Mouse (Mus musculus): ENCODE measurements around the gene Acly. TPM values are rescaled to one million over a fixed set of nuclear protein-coding genes. Genes with fewer than 3 reads are reported as not detected.

Acly gene
- polyA plus RNA-seq, 1 experiment from 2014 or later: 160 TPM

- no peak for ATAC-seq (ENCODE audit: low FRiP score, low read depth)
- no peak overlapping the region for H3K9ac ChIP-seq
- no peaks in the 10 kb centered on the region for H3K27me3 ChIP-seq
- no peaks in the 10 kb centered on the region for H3K9me3 ChIP-seq
- peaks cover 96% of the 10 kb centered on the region for H3K36me3 ChIP-seq
- no peak overlapping the region for H3K4me3 ChIP-seq
- no peaks in the 10 kb centered on the region for H3K4me1 ChIP-seq
- WGBS: 93% methylated on average over 12 of the region's 12 CpGs
- H3K4me2 ChIP-seq (replicated peaks): no peak overlapping the region
- no peak overlapping the region for H3K27ac ChIP-seq
Observed at GRCm38 (mm10) chr11:100504990-100505660, 22.7 kb downstream of the Acly start.

DNA sequence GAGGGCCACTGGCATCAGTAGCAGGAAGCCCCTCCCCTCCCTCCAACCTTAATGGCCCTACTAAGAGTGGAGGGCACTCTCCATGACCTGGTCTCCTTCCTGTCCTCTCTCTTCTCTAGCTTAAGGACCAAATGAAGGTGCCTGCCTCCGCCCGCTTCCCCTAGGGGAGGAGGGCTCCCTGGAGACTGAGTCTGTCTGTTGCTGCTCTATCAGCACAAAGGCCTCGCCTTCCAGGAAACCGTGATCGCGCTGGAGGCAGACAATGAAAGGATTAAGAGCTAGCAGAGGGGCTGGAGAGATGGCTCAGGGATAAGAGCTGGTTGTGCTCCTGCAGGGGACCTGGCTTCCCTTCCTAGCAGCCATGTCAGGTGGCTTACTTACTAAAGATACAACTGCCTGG is 26.5 kb downstream of the Acly start:
- H3K9me3 ChIP-seq: no peaks in the 10 kb centered on the region
- peaks cover 99% of the 10 kb centered on the region for H3K36me3 ChIP-seq
- ATAC-seq (ENCODE audit: low FRiP score, low read depth): no peak
- no peak overlapping the region for H3K9ac ChIP-seq
- H3K4me2 ChIP-seq (replicated peaks): no peak overlapping the region
- H3K27me3 ChIP-seq: no peaks in the 10 kb centered on the region
- WGBS: 66% methylated on average over 6 of the region's 6 CpGs
- no peak overlapping the region for H3K4me3 ChIP-seq
- H3K4me1 ChIP-seq: no peaks in the 10 kb centered on the region
- no peak overlapping the region for H3K27ac ChIP-seq

DNA sequence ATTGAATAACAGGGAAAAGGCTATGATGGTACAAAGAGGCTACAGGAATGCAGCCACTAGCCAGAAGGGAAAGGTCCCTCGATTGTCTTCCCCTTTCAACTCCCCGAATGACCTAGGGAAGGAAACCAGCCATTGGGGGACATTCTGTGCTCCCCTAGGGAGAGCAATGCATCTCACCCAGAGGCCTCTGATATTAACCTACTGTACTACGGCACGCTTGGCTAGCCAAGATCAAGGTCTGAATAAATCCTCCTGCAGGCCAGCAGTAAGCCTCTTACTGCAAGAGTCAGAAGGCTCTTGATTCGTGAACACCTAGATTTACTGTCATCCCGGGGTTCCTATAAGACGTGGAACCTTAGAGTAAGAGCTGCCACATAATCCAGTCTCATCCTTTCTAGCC is 27.1 kb downstream of the Acly start:
- Histone ChIP-seq H3K27ac (no peak overlapping the region), H3K27me3 (no peaks in the 10 kb centered on the region), H3K36me3 (peaks cover 99% of the 10 kb centered on the region), H3K4me1 (no peaks in the 10 kb centered on the region), H3K9me3 (no peaks in the 10 kb centered on the region), H3K4me3 (no peak overlapping the region), H3K4me2 (replicated peaks) (no peak overlapping the region), H3K9ac (no peak overlapping the region)
- ATAC-seq (ENCODE audit: low FRiP score, low read depth): no peak
- 89% methylated on average over 7 of the region's 7 CpGs for WGBS

DNA sequence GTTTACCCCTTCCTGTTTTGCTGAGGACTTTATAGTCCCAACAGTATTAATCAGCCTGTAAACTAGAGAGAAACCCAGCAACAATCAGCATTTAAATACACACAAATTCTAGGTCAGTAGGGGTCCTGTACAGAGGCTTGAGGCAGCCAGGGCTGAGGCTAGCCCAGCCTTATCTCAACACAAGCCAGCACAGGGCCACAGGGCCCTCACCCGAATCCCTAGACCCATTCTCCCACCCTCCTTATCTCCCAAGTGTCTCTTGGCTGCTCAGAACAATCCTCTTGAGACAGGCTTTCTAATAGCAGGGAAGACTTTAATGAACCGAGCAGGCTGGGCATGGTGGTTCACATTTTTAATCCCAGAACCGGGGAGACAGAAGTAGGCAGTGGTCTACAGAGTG is 27.6 kb downstream of the Acly start:
- WGBS: 91% methylated on average over 3 of the region's 3 CpGs
- Histone ChIP-seq H3K27me3 (no peaks in the 10 kb centered on the region), H3K4me2 (replicated peaks) (no peak overlapping the region), H3K27ac (no peak overlapping the region), H3K9ac (no peak overlapping the region), H3K9me3 (no peaks in the 10 kb centered on the region), H3K36me3 (peaks cover 99% of the 10 kb centered on the region), H3K4me1 (no peaks in the 10 kb centered on the region), H3K4me3 (no peak overlapping the region)
- ATAC-seq (ENCODE audit: low FRiP score, low read depth): no peak

GRCm38 (mm10) chr11:100493771-100494170 is 34.0 kb downstream of the Acly start:
- no peak for ATAC-seq (ENCODE audit: low FRiP score, low read depth)
- Histone ChIP-seq H3K36me3 (peaks cover 96% of the 10 kb centered on the region), H3K9ac (no peak overlapping the region), H3K27me3 (no peaks in the 10 kb centered on the region), H3K4me2 (replicated peaks) (no peak overlapping the region), H3K9me3 (no peaks in the 10 kb centered on the region), H3K27ac (no peak overlapping the region), H3K4me1 (no peaks in the 10 kb centered on the region), H3K4me3 (no peak overlapping the region)
- WGBS: 91% methylated on average over 12 of the region's 12 CpGs

DNA sequence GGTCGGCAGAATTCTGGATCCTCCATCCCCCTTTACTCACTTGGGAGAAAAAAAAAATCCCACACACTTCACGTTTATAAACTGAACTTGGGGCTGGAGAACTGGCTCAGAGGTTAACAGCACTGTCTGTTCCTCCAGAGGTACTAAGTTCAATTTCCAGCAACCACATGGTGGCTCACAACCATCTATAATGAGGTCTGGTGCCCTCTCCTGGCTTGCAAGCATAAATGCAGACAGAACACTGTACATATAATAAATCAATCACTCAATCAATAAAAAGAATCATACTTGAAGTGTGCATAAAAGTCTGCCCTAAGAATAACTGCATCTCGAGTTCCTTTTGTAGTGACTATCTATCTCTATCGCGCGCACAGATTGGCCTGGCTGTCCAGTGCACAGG is 36.8 kb downstream of the Acly start:
- Histone ChIP-seq H3K27ac (no peak overlapping the region), H3K9ac (no peak overlapping the region), H3K9me3 (no peaks in the 10 kb centered on the region), H3K27me3 (no peaks in the 10 kb centered on the region), H3K4me3 (no peak overlapping the region), H3K4me2 (replicated peaks) (no peak overlapping the region), H3K4me1 (no peaks in the 10 kb centered on the region), H3K36me3 (peaks cover 95% of the 10 kb centered on the region)
- 93% methylated on average over 6 of the region's 6 CpGs for WGBS
- no peak for ATAC-seq (ENCODE audit: low FRiP score, low read depth)

- Histone ChIP-seq H3K36me3 (peaks cover 98% of the 10 kb centered on the region), H3K4me1 (no peaks in the 10 kb centered on the region), H3K27me3 (no peaks in the 10 kb centered on the region), H3K27ac (no peak overlapping the region), H3K4me3 (no peak overlapping the region), H3K9me3 (no peaks in the 10 kb centered on the region), H3K4me2 (replicated peaks) (no peak overlapping the region), H3K9ac (no peak overlapping the region)
- 91% methylated on average over 8 of the region's 8 CpGs for WGBS
- ATAC-seq (ENCODE audit: low FRiP score, low read depth): no peak
Observed at GRCm38 (mm10) chr11:100485801-100486538, 41.8 kb downstream of the Acly start.

DNA sequence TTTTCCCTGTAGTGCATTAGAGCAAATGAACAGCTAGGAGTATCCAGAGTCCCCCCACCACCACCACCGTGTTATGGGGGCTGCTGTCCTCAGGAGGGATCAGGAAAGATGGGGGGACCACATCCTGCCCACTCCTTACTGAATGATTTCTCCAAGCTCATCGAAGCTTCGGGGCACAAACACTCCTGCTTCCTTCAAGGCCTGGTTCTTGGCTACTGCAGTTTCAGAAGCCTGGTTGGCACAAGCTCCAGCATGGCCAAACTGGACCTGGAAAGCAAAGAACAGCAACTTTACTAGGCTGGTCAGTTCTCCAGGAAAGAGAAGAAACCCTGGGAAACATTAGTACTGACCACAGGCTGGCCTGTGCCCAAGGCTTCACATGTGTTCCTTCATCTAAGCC is 43.3 kb downstream of the Acly start:
- WGBS: 94% methylated on average over 3 of the region's 3 CpGs
- no peaks in the 10 kb centered on the region for H3K4me1 ChIP-seq
- H3K27me3 ChIP-seq: no peaks in the 10 kb centered on the region
- H3K9ac ChIP-seq: no peak overlapping the region
- no peak overlapping the region for H3K4me3 ChIP-seq
- H3K27ac ChIP-seq: no peak overlapping the region
- H3K36me3 ChIP-seq: peaks cover 98% of the 10 kb centered on the region
- no peaks in the 10 kb centered on the region for H3K9me3 ChIP-seq
- no peak overlapping the region for H3K4me2 ChIP-seq (replicated peaks)
- ATAC-seq (ENCODE audit: low FRiP score, low read depth): no peak

GRCm38 (mm10) chr11:100479152-100479551 is 48.6 kb downstream of the Acly start:
- Histone ChIP-seq H3K4me1 (no peaks in the 10 kb centered on the region), H3K4me3 (no peak overlapping the region), H3K9me3 (no peaks in the 10 kb centered on the region), H3K36me3 (peaks cover 82% of the 10 kb centered on the region), H3K27ac (no peak overlapping the region), H3K4me2 (replicated peaks) (no peak overlapping the region), H3K9ac (no peak overlapping the region), H3K27me3 (no peaks in the 10 kb centered on the region)
- 79% methylated on average over 7 of the region's 7 CpGs for WGBS
- ATAC-seq (ENCODE audit: low FRiP score, low read depth): no peak

GRCm38 (mm10) chr11:100476281-100476680 is 51.5 kb downstream of the Acly start:
- no peak overlapping the region for H3K4me2 ChIP-seq (replicated peaks)
- H3K9ac ChIP-seq: no peak overlapping the region
- H3K27me3 ChIP-seq: no peaks in the 10 kb centered on the region
- WGBS: 92% methylated on average over 5 of the region's 5 CpGs
- no peak for ATAC-seq (ENCODE audit: low FRiP score, low read depth)
- no peaks in the 10 kb centered on the region for H3K9me3 ChIP-seq
- H3K36me3 ChIP-seq: peaks cover 53% of the 10 kb centered on the region
- no peak overlapping the region for H3K4me3 ChIP-seq
- no peak overlapping the region for H3K27ac ChIP-seq
- peaks cover 4% of the 10 kb centered on the region for H3K4me1 ChIP-seq

- Histone ChIP-seq H3K9ac (no peak overlapping the region), H3K36me3 (peaks cover 19% of the 10 kb centered on the region), H3K9me3 (no peaks in the 10 kb centered on the region), H3K4me1 (peaks cover 18% of the 10 kb centered on the region), H3K4me2 (replicated peaks) (peak overlapping the region; percentile 37; the same call in 1 of the 2 replicates), H3K27me3 (no peaks in the 10 kb centered on the region), H3K4me3 (peak overlapping the region; percentile 68), H3K27ac (no peak overlapping the region)
- ATAC-seq (ENCODE audit: low FRiP score, low read depth): peak; percentile 26
- WGBS: 36% methylated on average over 5 of the region's 5 CpGs
Observed at GRCm38 (mm10) chr11:100472935-100473295, 54.9 kb downstream of the Acly start.

GRCm38 (mm10) chr11:100472197-100472934 is 55.4 kb downstream of the Acly start, which contains the start of gene Klhl11:
Gene Klhl11, minus strand, starts transcription at chr11:100472741.
- peak; percentile 94 for ATAC-seq (ENCODE audit: low FRiP score, low read depth)

More at GRCm38 (mm10) chr11:100472197-100472934, 55.4 kb downstream of the Acly start, which contains the start of gene Klhl11:
- peak within 1 kb of the TSS; percentile 92 for H3K4me2 ChIP-seq (replicated peaks)
- H3K27me3 ChIP-seq: no peaks in the 10 kb centered on the region
- peak within 1 kb of the TSS; percentile 90 for H3K9ac ChIP-seq
- peak within 1 kb of the TSS; percentile 68 for H3K4me3 ChIP-seq
- H3K9me3 ChIP-seq: no peaks in the 10 kb centered on the region
- under 1% methylated on average over 76 of the region's 83 CpGs for WGBS
- peak within 1 kb of the TSS; percentile 73; the same call in 1 of the 2 replicates for H3K27ac ChIP-seq
- H3K36me3 ChIP-seq: peaks cover 17% of the 10 kb centered on the region
- H3K4me1 ChIP-seq: peaks cover 18% of the 10 kb centered on the region

Data from limb, embryonic 13.5 days (tissue).